Mouse (Mus musculus) G1E (cell line): ENCODE results near the gene Ltbp2.

Source experiments
- CTCF ChIP-seq: IDR thresholded peaks from 2 replicates; pipeline ENCODE4 v1.5.1; 2012; ENCODE audit warnings: low read depth, low read length, inconsistent platforms, mixed read lengths
- GATA1 ChIP-seq: IDR thresholded peaks from 2 replicates; pipeline ENCODE4 v1.6.1; 2012; ENCODE audit warnings: borderline replicate concordance, low read length, inconsistent platforms, mixed read lengths
- GATA2 ChIP-seq: IDR thresholded peaks from 2 replicates; pipeline ENCODE4 v1.6.1; 2012; ENCODE audit warnings: low read depth, low read length, inconsistent platforms, borderline replicate concordance
- TAL1 ChIP-seq: conservative IDR thresholded peaks from 2 replicates; pipeline ENCODE4 v1.6.1; 2012; ENCODE audit warnings: low read depth, low read length, inconsistent platforms, mixed read lengths

DNA sequence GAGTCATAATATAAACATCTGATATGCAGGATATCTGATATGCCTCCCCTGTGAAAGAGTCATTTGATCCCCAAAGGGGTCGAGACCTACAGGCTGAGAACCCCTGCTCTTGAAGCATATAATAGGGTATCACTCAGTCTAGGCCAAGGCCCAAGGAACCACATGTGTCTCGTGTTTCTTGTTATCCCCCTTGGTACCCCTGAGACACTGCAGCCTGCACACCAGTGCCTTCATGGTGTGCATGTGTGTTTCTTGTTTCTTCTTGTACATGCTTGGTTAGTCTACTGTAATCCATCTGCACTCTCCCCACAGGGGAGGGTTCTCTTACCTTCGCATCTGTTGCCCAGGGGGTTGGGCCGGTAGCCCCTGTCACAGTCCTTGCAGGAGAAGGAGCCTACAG lies 83.7 kb downstream of the Ltbp2 start:
- TF ChIP-seq CTCF = no peak
- TF ChIP-seq TAL1 = no peak
- no peak for TF ChIP-seq GATA2
- TF ChIP-seq GATA1 = no peak
